Mouse (Mus musculus): Measurements from ENCODE around the gene Cacna1b.

- TF ChIP-seq CTCF (IDR thresholded peaks at IDR 0.05; ENCODE audit: low read depth, low read length) (no peak), POLR2A (IDR thresholded peaks at IDR 0.05; ENCODE audit: extremely low read depth, insufficient read depth, low read length) (no peak)
Observed at GRCm38 (mm10) chr2:24646452-24647146, 116.4 kb downstream of the Cacna1b start.

Data from liver, adult 2 months (tissue).